Mouse (Mus musculus): ENCODE data around the gene Mgat5. TPM values are rescaled to one million over a fixed set of nuclear protein-coding genes. Genes with fewer than 3 reads are reported as not detected.

The Mgat5 gene
- polyA plus RNA-seq, 1 experiment from 2014 or later, result 0.98 TPM

GRCm38 (mm10) chr1:127500219-127500618, 295.4 kb downstream of the Mgat5 start:
- Histone ChIP-seq H3K4me2 (ENCODE audit: low read depth, low read length) (no peak overlapping the region), H3K9me3 (replicated peaks; ENCODE audit: control insufficient read depth, low read length) (no peaks in the 10 kb centered on the region), H3K36me3 (ENCODE audit: control insufficient read depth, insufficient read depth) (no peaks in the 10 kb centered on the region), H3K9ac (ENCODE audit: low read depth, low read length) (no peak overlapping the region), H3K27ac (ENCODE audit: low read length) (no peak overlapping the region), H3K4me1 (ENCODE audit: control insufficient read depth, low read depth, low read length) (no peaks in the 10 kb centered on the region), H3K4me3 (ENCODE audit: low read depth, low read length) (no peak overlapping the region), H3K27me3 (ENCODE audit: control insufficient read depth, insufficient read depth, low read depth, low read length) (no peaks in the 10 kb centered on the region)
- WGBS (ENCODE audit: insufficient replicate concordance), result 5% methylated on average over 8 of the region's 8 CpGs
- ATAC-seq (ENCODE audit: low read depth), result no peak

GRCm38 (mm10) chr1:127500701-127501100, 295.9 kb downstream of the Mgat5 start:
- no peaks in the 10 kb centered on the region for H3K36me3 ChIP-seq (ENCODE audit: control insufficient read depth, insufficient read depth)
- no peaks in the 10 kb centered on the region for H3K9me3 ChIP-seq (replicated peaks; ENCODE audit: control insufficient read depth, low read length)
- WGBS (ENCODE audit: insufficient replicate concordance), result 38% methylated on average over 17 of the region's 17 CpGs
- H3K27me3 ChIP-seq (ENCODE audit: control insufficient read depth, insufficient read depth, low read depth, low read length), result no peaks in the 10 kb centered on the region
- H3K4me1 ChIP-seq (ENCODE audit: control insufficient read depth, low read depth, low read length), result no peaks in the 10 kb centered on the region
- no peak overlapping the region for H3K9ac ChIP-seq (ENCODE audit: low read depth, low read length)
- H3K4me2 ChIP-seq (ENCODE audit: low read depth, low read length), result no peak overlapping the region
- no peak overlapping the region for H3K4me3 ChIP-seq (ENCODE audit: low read depth, low read length)
- H3K27ac ChIP-seq (ENCODE audit: low read length), result no peak overlapping the region
- no peak for ATAC-seq (ENCODE audit: low read depth)

GRCm38 (mm10) chr1:127507042-127507650, 302.3 kb downstream of the Mgat5 start:
- no peak overlapping the region for H3K4me2 ChIP-seq (ENCODE audit: low read depth, low read length)
- H3K9me3 ChIP-seq (replicated peaks; ENCODE audit: control insufficient read depth, low read length), result no peaks in the 10 kb centered on the region
- 70% methylated on average over 10 of the region's 10 CpGs for WGBS (ENCODE audit: insufficient replicate concordance)
- no peaks in the 10 kb centered on the region for H3K4me1 ChIP-seq (ENCODE audit: control insufficient read depth, low read depth, low read length)
- H3K27me3 ChIP-seq (ENCODE audit: control insufficient read depth, insufficient read depth, low read depth, low read length), result no peaks in the 10 kb centered on the region
- ATAC-seq (ENCODE audit: low read depth), result no peak
- no peak overlapping the region for H3K4me3 ChIP-seq (ENCODE audit: low read depth, low read length)
- no peak overlapping the region for H3K27ac ChIP-seq (ENCODE audit: low read length)
- H3K9ac ChIP-seq (ENCODE audit: low read depth, low read length), result no peak overlapping the region
- H3K36me3 ChIP-seq (ENCODE audit: control insufficient read depth, insufficient read depth), result no peaks in the 10 kb centered on the region

- Histone ChIP-seq H3K9me3 (replicated peaks; ENCODE audit: control insufficient read depth, low read length) (no peaks in the 10 kb centered on the region), H3K9ac (ENCODE audit: low read depth, low read length) (no peak overlapping the region), H3K4me2 (ENCODE audit: low read depth, low read length) (no peak overlapping the region), H3K4me1 (ENCODE audit: control insufficient read depth, low read depth, low read length) (no peaks in the 10 kb centered on the region), H3K36me3 (ENCODE audit: control insufficient read depth, insufficient read depth) (no peaks in the 10 kb centered on the region), H3K27me3 (ENCODE audit: control insufficient read depth, insufficient read depth, low read depth, low read length) (no peaks in the 10 kb centered on the region), H3K4me3 (ENCODE audit: low read depth, low read length) (no peak overlapping the region), H3K27ac (ENCODE audit: low read length) (no peak overlapping the region)
- 64% methylated on average over 16 of the region's 16 CpGs for WGBS (ENCODE audit: insufficient replicate concordance)
- no peak for ATAC-seq (ENCODE audit: low read depth)
Measured at GRCm38 (mm10) chr1:127508067-127508739, 303.4 kb downstream of the Mgat5 start.

GRCm38 (mm10) chr1:127508921-127509320, 304.1 kb downstream of the Mgat5 start:
- Histone ChIP-seq H3K4me3 (ENCODE audit: low read depth, low read length) (no peak overlapping the region), H3K4me1 (ENCODE audit: control insufficient read depth, low read depth, low read length) (no peaks in the 10 kb centered on the region), H3K4me2 (ENCODE audit: low read depth, low read length) (no peak overlapping the region), H3K27me3 (ENCODE audit: control insufficient read depth, insufficient read depth, low read depth, low read length) (no peaks in the 10 kb centered on the region), H3K9me3 (replicated peaks; ENCODE audit: control insufficient read depth, low read length) (no peaks in the 10 kb centered on the region), H3K27ac (ENCODE audit: low read length) (no peak overlapping the region), H3K36me3 (ENCODE audit: control insufficient read depth, insufficient read depth) (no peaks in the 10 kb centered on the region), H3K9ac (ENCODE audit: low read depth, low read length) (no peak overlapping the region)
- WGBS (ENCODE audit: insufficient replicate concordance), result 71% methylated on average over 8 of the region's 8 CpGs
- no peak for ATAC-seq (ENCODE audit: low read depth)

- Histone ChIP-seq H3K9ac (ENCODE audit: low read depth, low read length) (no peak overlapping the region), H3K36me3 (ENCODE audit: control insufficient read depth, insufficient read depth) (no peaks in the 10 kb centered on the region), H3K27ac (ENCODE audit: low read length) (no peak overlapping the region), H3K9me3 (replicated peaks; ENCODE audit: control insufficient read depth, low read length) (0 out of 2 replicates have a peak, but pooled peaks cover 2% of the 10 kb centered on the region), H3K4me3 (ENCODE audit: low read depth, low read length) (no peak overlapping the region), H3K4me1 (ENCODE audit: control insufficient read depth, low read depth, low read length) (no peaks in the 10 kb centered on the region), H3K27me3 (ENCODE audit: control insufficient read depth, insufficient read depth, low read depth, low read length) (no peaks in the 10 kb centered on the region), H3K4me2 (ENCODE audit: low read depth, low read length) (no peak overlapping the region)
- ATAC-seq (ENCODE audit: low read depth), result no peak
- WGBS (ENCODE audit: insufficient replicate concordance), result 77% methylated on average over 6 of the region's 6 CpGs
Measured at GRCm38 (mm10) chr1:127511362-127511761, 306.5 kb downstream of the Mgat5 start.

- Histone ChIP-seq H3K9ac (ENCODE audit: low read depth, low read length) (no peak overlapping the region), H3K4me2 (ENCODE audit: low read depth, low read length) (no peak overlapping the region), H3K4me1 (ENCODE audit: control insufficient read depth, low read depth, low read length) (no peaks in the 10 kb centered on the region), H3K27me3 (ENCODE audit: control insufficient read depth, insufficient read depth, low read depth, low read length) (no peaks in the 10 kb centered on the region), H3K27ac (ENCODE audit: low read length) (no peak overlapping the region), H3K9me3 (replicated peaks; ENCODE audit: control insufficient read depth, low read length) (0 out of 2 replicates have a peak, but pooled peaks cover 2% of the 10 kb centered on the region), H3K36me3 (ENCODE audit: control insufficient read depth, insufficient read depth) (no peaks in the 10 kb centered on the region), H3K4me3 (ENCODE audit: low read depth, low read length) (no peak overlapping the region)
- WGBS (ENCODE audit: insufficient replicate concordance), result 37% methylated on average over 6 of the region's 6 CpGs
- ATAC-seq (ENCODE audit: low read depth), result no peak
Measured at GRCm38 (mm10) chr1:127512709-127513108, 307.9 kb downstream of the Mgat5 start.

GRCm38 (mm10) chr1:127513140-127513539, 308.3 kb downstream of the Mgat5 start:
- no peak overlapping the region for H3K27ac ChIP-seq (ENCODE audit: low read length)
- 46% methylated on average over 8 of the region's 8 CpGs for WGBS (ENCODE audit: insufficient replicate concordance)
- no peak for ATAC-seq (ENCODE audit: low read depth)

GRCm38 (mm10) chr1:127513664-127514063, 308.8 kb downstream of the Mgat5 start:
- Histone ChIP-seq H3K4me3 (ENCODE audit: low read depth, low read length) (no peak overlapping the region), H3K27ac (ENCODE audit: low read length) (no peak overlapping the region), H3K36me3 (ENCODE audit: control insufficient read depth, insufficient read depth) (no peaks in the 10 kb centered on the region), H3K27me3 (ENCODE audit: control insufficient read depth, insufficient read depth, low read depth, low read length) (no peaks in the 10 kb centered on the region), H3K4me2 (ENCODE audit: low read depth, low read length) (no peak overlapping the region), H3K9ac (ENCODE audit: low read depth, low read length) (no peak overlapping the region), H3K4me1 (ENCODE audit: control insufficient read depth, low read depth, low read length) (no peaks in the 10 kb centered on the region), H3K9me3 (replicated peaks; ENCODE audit: control insufficient read depth, low read length) (0 out of 2 replicates have a peak, but pooled peaks cover 2% of the 10 kb centered on the region)
- 60% methylated on average over 3 of the region's 3 CpGs for WGBS (ENCODE audit: insufficient replicate concordance)
- no peak for ATAC-seq (ENCODE audit: low read depth)

More at GRCm38 (mm10) chr1:127513140-127513539, 308.3 kb downstream of the Mgat5 start:
- H3K9ac ChIP-seq (ENCODE audit: low read depth, low read length), result no peak overlapping the region
- 0 out of 2 replicates have a peak, but pooled peaks cover 2% of the 10 kb centered on the region for H3K9me3 ChIP-seq (replicated peaks; ENCODE audit: control insufficient read depth, low read length)
- H3K4me1 ChIP-seq (ENCODE audit: control insufficient read depth, low read depth, low read length), result no peaks in the 10 kb centered on the region
- H3K36me3 ChIP-seq (ENCODE audit: control insufficient read depth, insufficient read depth), result no peaks in the 10 kb centered on the region
- H3K4me2 ChIP-seq (ENCODE audit: low read depth, low read length), result no peak overlapping the region
- H3K27me3 ChIP-seq (ENCODE audit: control insufficient read depth, insufficient read depth, low read depth, low read length), result no peaks in the 10 kb centered on the region
- H3K4me3 ChIP-seq (ENCODE audit: low read depth, low read length), result no peak overlapping the region
